Mouse (Mus musculus) cortical plate, adult 2 months (tissue): ENCODE measurements around the gene Prdm16.

ENCODE experiments used
- CTCF ChIP-seq: fragments of 200-500 bp; IDR thresholded peaks from 2 replicates; pipeline ENCODE4 v1.5.1; 2011; ENCODE audit warnings: mild to moderate bottlenecking, control low read depth, low read length; ENCODE audit not compliant: insufficient read depth; ENCODE audit errors: extremely low read depth
- POLR2A ChIP-seq: fragments of 200-500 bp; IDR thresholded peaks from 2 replicates; pipeline ENCODE4 v1.6.1; 2011; ENCODE audit warnings: mild to moderate bottlenecking, low read length, control low read depth; ENCODE audit not compliant: insufficient read depth; ENCODE audit errors: extremely low read depth

DNA sequence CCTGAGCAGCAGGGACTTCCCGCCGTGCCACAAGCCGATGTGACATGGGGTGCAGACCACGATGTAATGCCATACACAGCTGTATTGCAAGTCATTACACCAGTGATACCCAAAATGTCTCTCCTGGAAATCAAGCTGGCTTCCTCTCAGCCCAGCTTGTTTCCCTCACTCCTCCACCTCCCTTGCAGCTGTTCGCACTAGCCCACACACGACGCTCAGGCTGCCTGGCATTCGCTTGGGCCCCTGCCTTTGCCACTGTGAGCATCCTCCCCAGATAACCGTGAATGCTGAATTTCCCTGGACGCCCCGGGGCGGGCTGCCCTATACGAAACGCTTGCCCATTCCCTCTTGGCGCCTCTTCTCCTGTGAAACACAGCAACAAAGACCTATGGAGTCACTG is 198.1 kb downstream of the Prdm16 start:
- TF ChIP-seq CTCF (no peak), POLR2A (no peak)
